Mouse (Mus musculus): Measurements from ENCODE around the gene Zc3h12b.
"Not testable (repeated sequence)": the region's sequence is repeated elsewhere in the genome, so short reads cannot be mapped to it uniquely, and the experiment has no call there.

DNA sequence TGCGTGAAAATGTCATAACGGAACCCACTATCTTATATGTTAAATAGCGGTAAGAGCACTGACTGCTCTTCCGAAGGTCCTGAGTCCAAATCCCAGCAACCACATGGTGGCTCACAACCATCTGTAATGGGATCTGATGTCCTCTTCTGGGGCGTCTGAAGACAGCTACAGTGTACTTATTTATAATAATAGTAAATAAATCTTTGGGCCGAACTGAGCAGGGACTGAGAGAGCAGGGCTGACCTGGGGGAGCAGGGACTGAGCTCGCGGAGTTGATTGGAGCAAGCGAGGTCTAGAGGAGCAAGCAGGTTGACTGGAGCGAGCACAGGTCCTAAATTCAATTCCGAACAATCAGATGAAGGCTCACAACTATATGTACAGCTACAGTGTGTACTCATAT lies 246.0 kb downstream of the Zc3h12b start:
- TF ChIP-seq POLR2A (IDR thresholded peaks at IDR 0.05; ENCODE audit: borderline replicate concordance, low read depth, low read length); CTCF (IDR thresholded peaks at IDR 0.05; ENCODE audit: low read depth, low read length): not testable (repeated sequence)

Measured in bone marrow macrophage, adult 2 months (primary cell).